Mouse (Mus musculus) left cerebral cortex, postnatal 4 days (tissue): Measurements from ENCODE around the gene Rbfox1. TPM values are rescaled to one million over a fixed set of nuclear protein-coding genes. Genes with fewer than 3 reads are reported as not detected.

Experiments used
- DNase-seq: peaks from one replicate; pipeline ENCODE4 v3.0.0-alpha.2; 2022
- intact Hi-C: fragments of 180-260 bp; cut with DNase I; formaldehyde crosslinking; loops from one replicate; pipeline ENCODE4 v1.15.1; 2025
- total RNA-seq, 2 experiments: library from RNA; stranded (reverse); gene quantifications; 2 replicates each; pipeline ENCODE4 v1.2.3; 2021

Gene Rbfox1
- total RNA-seq, 2 experiments from 2014 or later: 244 to 249 TPM

- intact Hi-C loops: no loop called here
- DNase-seq: peak; percentile 35
These were observed 1214.5 kb downstream of the Rbfox1 start for GRCm38 (mm10) chr16:7099506-7100300.

DNA sequence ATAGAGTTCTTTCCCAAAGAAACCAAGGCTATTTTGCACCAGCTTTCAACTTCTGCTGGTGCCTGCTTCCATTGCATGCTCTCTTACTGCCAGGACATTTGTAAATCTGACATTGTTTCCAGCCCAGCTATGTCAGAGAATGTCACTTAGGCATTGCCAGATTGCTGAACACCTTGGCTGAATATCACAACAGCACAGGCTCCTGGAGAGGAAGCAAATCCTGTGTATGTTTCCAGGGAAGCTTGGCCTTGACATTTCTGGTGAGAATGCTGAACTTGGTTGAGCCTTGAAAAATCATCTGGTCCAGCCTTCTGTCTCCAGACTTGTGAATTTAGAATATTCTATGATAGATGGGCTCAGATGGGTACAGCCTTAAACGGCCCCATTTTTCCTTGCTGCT is 1217.3 kb downstream of the Rbfox1 start:
- DNase-seq: no peak
- intact Hi-C loops: no loop called here

- peak; percentile 36 for DNase-seq
- intact Hi-C loops: no loop called here
These were observed 1218.1 kb downstream of the Rbfox1 start for GRCm38 (mm10) chr16:7103301-7103700.

GRCm38 (mm10) chr16:7106450-7107015 is 1221.4 kb downstream of the Rbfox1 start:
- no peak for DNase-seq
- intact Hi-C loops: no loop called here

DNA sequence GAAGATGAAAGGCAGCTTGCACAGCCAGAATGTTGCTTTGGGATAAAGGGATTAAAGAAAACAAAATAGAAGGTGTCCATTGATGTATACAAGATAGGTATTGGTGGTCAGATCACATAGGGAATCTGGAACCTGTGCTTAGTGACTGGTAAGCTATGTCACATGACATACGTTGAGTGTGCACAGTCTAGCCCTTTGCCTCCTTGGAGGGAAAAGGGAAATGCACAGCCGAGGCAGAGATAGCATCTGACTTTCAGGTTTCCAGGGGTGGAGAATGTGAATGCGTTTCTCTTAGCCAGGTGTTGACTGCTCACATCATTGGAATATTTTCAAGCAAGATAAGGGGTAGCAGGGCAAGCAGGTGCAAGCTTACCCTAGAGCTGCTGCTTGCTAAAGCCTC is 1230.8 kb downstream of the Rbfox1 start:
- no peak for DNase-seq
- intact Hi-C loops: no loop called here

DNA sequence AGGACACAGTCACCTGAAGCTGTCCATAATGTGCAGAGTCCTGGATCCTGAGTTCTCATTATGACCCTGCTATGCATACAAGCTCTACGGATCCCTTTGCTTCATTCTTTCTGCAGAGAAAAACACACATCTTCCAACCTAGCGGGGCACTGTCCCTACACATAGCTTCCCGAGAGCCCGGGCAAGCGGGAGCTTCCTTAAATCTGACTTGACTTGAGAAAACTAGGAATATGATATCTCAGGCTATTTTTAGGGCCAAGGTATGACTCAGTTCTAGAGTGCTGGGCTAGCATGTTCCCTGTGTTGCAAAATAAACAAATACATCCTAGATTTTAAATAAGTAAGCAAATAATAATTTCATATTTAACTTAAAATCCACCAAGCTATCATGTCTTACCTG is 1244.4 kb downstream of the Rbfox1 start:
- intact Hi-C loops: no loop called here
- no peak for DNase-seq

- no peak for DNase-seq
These were observed 1247.3 kb downstream of the Rbfox1 start for GRCm38 (mm10) chr16:7132434-7132833.

GRCm38 (mm10) chr16:7136971-7137370 is 1251.8 kb downstream of the Rbfox1 start:
- intact Hi-C loops: no loop called here
- peak; percentile 41 for DNase-seq

More at GRCm38 (mm10) chr16:7132434-7132833, 1247.3 kb downstream of the Rbfox1 start:
- intact Hi-C loops: no loop called here

- DNase-seq: no peak
- intact Hi-C loops: no loop called here
These were observed 1254.3 kb downstream of the Rbfox1 start for GRCm38 (mm10) chr16:7139480-7139879.

DNA sequence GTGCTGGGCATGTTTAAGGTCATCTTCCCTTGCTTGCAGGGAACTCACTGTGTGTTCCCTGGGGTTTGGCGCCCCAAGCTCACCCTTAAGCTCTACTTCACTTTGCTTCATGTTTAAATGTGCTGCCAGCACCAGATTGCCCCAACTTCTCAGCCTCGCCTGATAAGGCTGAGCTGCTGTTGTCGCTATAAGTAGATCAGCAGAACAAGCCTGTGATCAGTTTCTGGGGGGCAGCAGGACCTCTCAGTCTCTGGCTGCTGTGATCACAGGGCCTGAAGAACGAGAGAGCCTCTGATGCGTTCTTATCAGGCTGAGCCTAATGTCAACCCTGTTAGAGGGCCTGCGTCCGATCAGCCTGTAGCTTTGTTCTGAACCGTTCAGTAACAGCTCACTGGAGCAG is 1255.8 kb downstream of the Rbfox1 start:
- intact Hi-C loops: no loop called here
- no peak for DNase-seq

DNA sequence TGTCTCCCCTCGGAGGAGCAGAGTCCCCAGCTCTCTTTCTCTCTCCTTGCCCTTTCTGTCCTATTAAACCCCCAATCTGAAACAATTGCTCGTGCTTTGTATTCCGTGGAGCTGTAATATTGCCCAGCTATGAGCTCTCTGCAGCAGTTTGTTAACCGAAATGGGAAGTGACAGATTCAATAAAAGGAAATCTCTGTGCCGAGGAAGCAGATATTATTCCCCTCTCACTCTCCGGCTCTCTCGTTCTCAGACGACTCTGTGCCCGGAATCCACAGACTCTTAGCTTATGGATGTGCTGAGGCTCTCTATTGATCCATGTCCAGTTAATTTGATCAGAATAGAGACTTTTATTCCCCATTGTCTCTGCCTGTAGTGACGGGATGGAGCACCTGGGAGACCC is 1260.3 kb downstream of the Rbfox1 start:
- intact Hi-C loops: no loop called here
- DNase-seq: no peak

DNA sequence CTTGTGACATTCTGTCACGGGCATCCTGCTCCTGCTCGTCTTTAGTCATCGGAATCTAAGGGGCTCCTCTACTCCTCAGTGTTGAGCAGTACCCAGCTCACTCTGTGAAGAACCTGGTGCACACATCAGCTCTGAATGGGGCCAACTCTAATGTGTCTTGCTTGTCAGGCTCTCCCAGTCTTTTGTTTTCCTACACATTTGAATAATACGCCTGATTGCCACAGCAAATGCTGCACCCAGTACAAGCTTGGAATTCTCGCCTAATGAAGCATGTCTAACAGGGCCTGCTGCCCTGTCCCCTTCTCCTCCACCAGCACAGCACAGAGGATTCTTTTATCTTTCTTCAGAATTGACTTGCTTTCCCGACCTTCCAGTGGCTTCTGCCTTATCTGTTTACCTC is 1261.3 kb downstream of the Rbfox1 start:
- DNase-seq: no peak
- intact Hi-C loops: no loop called here

DNA sequence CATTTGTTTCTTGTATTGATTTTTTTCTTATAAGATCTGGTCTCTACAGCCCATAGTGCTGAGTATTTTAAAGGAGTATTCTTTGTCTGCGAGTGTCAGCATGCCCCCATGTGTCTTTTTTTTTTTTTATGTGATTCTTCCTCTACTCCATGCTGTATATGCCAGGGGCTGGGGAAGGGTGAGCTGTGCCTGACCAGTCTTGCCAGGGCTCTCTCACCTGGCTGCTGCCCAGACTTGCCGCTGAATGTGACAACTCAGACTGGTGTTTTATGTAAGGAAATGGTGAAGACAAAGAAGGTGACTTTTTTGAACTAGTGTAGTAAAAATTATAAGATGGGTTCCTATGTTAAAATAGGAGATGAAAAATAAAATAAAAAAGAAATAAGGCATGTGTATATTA is 1262.7 kb downstream of the Rbfox1 start:
- DNase-seq: peak; percentile 13
- intact Hi-C loops: no loop called here

GRCm38 (mm10) chr16:7149106-7149899 is 1264.1 kb downstream of the Rbfox1 start:
- no peak for DNase-seq
- intact Hi-C loops: no loop called here

- peak; percentile 5 for DNase-seq
- intact Hi-C loops: no loop called here
These were observed 1265.1 kb downstream of the Rbfox1 start for GRCm38 (mm10) chr16:7150201-7150791.

- no peak for DNase-seq
- intact Hi-C loops: no loop called here
These were observed 1267.2 kb downstream of the Rbfox1 start for GRCm38 (mm10) chr16:7152401-7152800.

GRCm38 (mm10) chr16:7154671-7155070 is 1269.5 kb downstream of the Rbfox1 start:
- intact Hi-C loops: no loop called here
- DNase-seq: no peak

GRCm38 (mm10) chr16:7158856-7159826 is 1274.0 kb downstream of the Rbfox1 start:
- no peak for DNase-seq
- intact Hi-C loops: no loop called here

DNA sequence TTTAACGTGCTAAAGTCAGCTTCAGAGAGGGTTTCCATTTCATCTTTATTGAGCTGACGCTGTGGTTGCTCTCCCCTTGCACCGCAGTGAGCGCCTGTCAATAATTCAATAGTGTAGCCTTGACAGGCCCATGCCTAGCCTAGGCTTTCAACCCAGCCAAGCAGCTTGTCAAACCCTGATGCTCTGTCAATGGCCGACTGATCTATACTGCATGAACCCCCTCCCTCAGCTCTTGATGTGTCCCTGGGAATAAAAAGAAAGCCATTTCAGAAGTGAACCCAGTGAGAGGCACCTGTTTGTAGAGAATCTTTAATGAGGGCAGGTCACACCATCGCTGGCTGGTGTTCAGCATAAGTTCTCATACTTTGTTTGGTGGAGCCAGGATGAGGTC is 1274.7 kb downstream of the Rbfox1 start:
- intact Hi-C loops: no loop called here
- DNase-seq: no peak

DNA sequence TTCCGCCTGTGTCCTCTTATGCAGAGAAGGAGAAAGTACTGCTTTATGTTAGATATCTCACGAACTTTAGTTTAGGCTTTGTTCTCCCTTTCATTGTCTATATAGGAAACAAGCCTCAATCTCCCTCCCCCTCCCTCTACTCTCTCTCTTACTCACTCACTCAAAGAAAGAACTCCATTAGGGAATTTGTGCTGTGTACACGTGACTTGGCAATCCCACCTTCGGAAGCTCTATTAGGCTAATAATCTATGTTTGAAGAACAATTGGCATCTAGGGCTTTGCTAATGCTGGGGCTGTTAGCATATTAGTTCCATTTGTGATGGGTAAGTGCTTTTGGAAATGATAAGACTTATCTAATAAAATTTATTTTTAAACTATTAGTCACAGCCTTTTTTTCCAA is 1277.0 kb downstream of the Rbfox1 start:
- no peak for DNase-seq
- intact Hi-C loops: no loop called here
